Mouse (Mus musculus) MEL (cell line): Measurements from ENCODE around the gene Tyk2.

ENCODE experiments used
- BHLHE40 ChIP-seq: IDR thresholded peaks from 2 replicates; pipeline ENCODE4 v1.6.1; 2012; ENCODE audit warnings: low read depth, mild to moderate bottlenecking, inconsistent platforms, low read length, improper control_type of control experiment, borderline replicate concordance
- CTCF ChIP-seq, 3 experiments: IDR thresholded peaks in 2 of 3; conservative IDR thresholded peaks in 1 of 3; 2 replicates each; pipeline ENCODE4 v1.5.1; 2011 to 2012; ENCODE audit warnings: low read length in 3 of 3, low read depth in 2 of 3, mild to moderate bottlenecking in 2 of 3, improper control_type of control experiment in 1 of 3, inconsistent platforms in 1 of 3, mixed read lengths in 1 of 3, moderate library complexity in 1 of 3; ENCODE audit not compliant: control insufficient read depth in 1 of 3, insufficient read depth in 1 of 3, poor library complexity in 1 of 3, severe bottlenecking in 1 of 3
- E2F4 ChIP-seq: IDR thresholded peaks from 2 replicates; pipeline ENCODE4 v1.6.1; 2011; ENCODE audit warnings: low read depth, low read length, improper control_type of control experiment, borderline replicate concordance
- EP300 ChIP-seq, 2 experiments: IDR thresholded peaks; 2 replicates each; pipeline ENCODE4 v1.6.1; 2011; ENCODE audit warnings: improper control_type of control experiment in 2 of 2, low read length in 2 of 2, low read depth in 1 of 2, mild to moderate bottlenecking in 1 of 2
- ETS1 ChIP-seq: IDR thresholded peaks from 2 replicates; pipeline ENCODE4 v1.6.1; 2012; ENCODE audit warnings: low read depth, mild to moderate bottlenecking, inconsistent platforms, low read length, improper control_type of control experiment, moderate library complexity
- GATA1 ChIP-seq: IDR thresholded peaks from 2 replicates; pipeline ENCODE4 v1.6.1; 2011; ENCODE audit warnings: low read depth, low read length, improper control_type of control experiment
- HCFC1 ChIP-seq: IDR thresholded peaks from 2 replicates; pipeline ENCODE4 v1.6.1; 2012; ENCODE audit warnings: low read depth, mild to moderate bottlenecking, inconsistent platforms, low read length, improper control_type of control experiment, moderate library complexity
- MAX ChIP-seq: IDR thresholded peaks from 2 replicates; pipeline ENCODE4 v1.6.1; 2011; ENCODE audit warnings: low read length, improper control_type of control experiment
- POLR2A ChIP-seq, 2 experiments: IDR thresholded peaks; 2 replicates each; pipeline ENCODE4 v1.6.1; 2011 to 2012; ENCODE audit warnings: low read length in 2 of 2, mild to moderate bottlenecking in 2 of 2, control low read depth in 1 of 2, improper control_type of control experiment in 1 of 2, low read depth in 1 of 2, moderate library complexity in 1 of 2; ENCODE audit not compliant: control insufficient read depth in 1 of 2, insufficient read depth in 1 of 2, poor library complexity in 1 of 2
- SMC3 ChIP-seq: IDR thresholded peaks from 2 replicates; pipeline ENCODE4 v1.6.1; 2011; ENCODE audit warnings: low read depth, low read length, improper control_type of control experiment
- TAL1 ChIP-seq: IDR thresholded peaks from 2 replicates; pipeline ENCODE4 v1.6.1; 2012; ENCODE audit warnings: mild to moderate bottlenecking, inconsistent platforms, low read length, moderate library complexity, mixed read lengths
- TBP ChIP-seq: IDR thresholded peaks from 2 replicates; pipeline ENCODE4 v1.8.0; 2011; ENCODE audit warnings: low read depth, low read length, improper control_type of control experiment
- ZC3H11A ChIP-seq: IDR thresholded peaks from 2 replicates; pipeline ENCODE4 v1.6.1; 2012; ENCODE audit warnings: low read depth, mild to moderate bottlenecking, inconsistent platforms, low read length, improper control_type of control experiment
- ZNF384 ChIP-seq: IDR thresholded peaks from 2 replicates; pipeline ENCODE4 v1.6.1; 2012; ENCODE audit warnings: low read depth, mild to moderate bottlenecking, inconsistent platforms, low read length, improper control_type of control experiment

- TF ChIP-seq CTCF (IDR thresholded peaks at IDR 0.05 in 2 of 3, conservative IDR thresholded peaks at IDR 0.05 in 1 of 3; ENCODE audit: control insufficient read depth in 1 of 3, insufficient read depth in 1 of 3, low read depth in 2 of 3, low read length in 3 of 3, poor library complexity in 1 of 3, severe bottlenecking in 1 of 3) (peak in 1 of 3 experiments; percentile 86; a peak in 2 of 6 replicates), HCFC1 (no peak), GATA1 (no peak; the same call in 1 of the 2 replicates), MAX (no peak), TAL1 (no peak), EP300 (IDR thresholded peaks at IDR 0.05; ENCODE audit: low read depth in 1 of 2, low read length in 2 of 2) (no peak), ETS1 (no peak), SMC3 (no peak), BHLHE40 (no peak), POLR2A (IDR thresholded peaks at IDR 0.05; ENCODE audit: control insufficient read depth in 1 of 2, insufficient read depth in 1 of 2, low read depth in 1 of 2, low read length in 2 of 2, poor library complexity in 1 of 2) (no peak), E2F4 (no peak), TBP (no peak), ZC3H11A (no peak), ZNF384 (no peak)
Measured at GRCm38 (mm10) chr9:21165952-21166451, 35.0 kb upstream of the Tyk2 start.
